Mouse (Mus musculus): ENCODE measurements at regions not wholly inside any gene's neighbourhood (a gene's known extent, or its start where the extent isn't known, plus 50 kb on each side); places are given as distances from the start of the nearest gene placed in this dataset.

DNA sequence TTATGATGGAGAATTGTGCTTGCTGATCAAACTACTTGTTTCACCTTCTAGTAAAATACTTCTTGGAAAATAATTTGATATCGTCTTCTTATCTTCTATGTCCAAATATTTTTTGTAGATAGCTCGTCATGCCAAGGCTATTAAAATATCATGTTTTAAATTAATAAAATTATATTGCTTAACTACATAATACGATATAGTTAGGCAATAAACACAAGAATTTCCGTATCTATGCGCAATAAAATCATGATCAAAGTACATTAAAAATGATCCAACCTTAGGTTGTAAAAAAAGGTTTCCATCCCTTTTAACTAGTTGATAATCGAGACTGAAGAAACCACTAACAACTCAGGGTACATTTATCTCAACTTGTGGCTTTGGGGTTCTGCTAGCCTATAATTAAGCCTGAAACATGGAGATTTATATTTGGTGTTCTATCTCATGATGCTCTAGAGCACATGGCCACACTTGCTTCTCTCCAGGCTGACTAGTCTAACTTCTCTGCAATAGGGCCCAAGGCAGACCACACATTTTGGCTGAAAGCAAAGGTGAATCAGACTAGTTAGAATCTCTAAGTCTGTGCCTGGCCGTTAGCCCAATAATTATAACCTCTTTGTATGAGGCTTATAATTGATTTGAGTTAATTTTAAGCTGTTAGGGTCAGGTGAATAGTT is 314.5 kb downstream of the Plod2 start:
- DNase-seq (ENCODE audit: low spot score in 2 of 2) = no peak

DNA sequence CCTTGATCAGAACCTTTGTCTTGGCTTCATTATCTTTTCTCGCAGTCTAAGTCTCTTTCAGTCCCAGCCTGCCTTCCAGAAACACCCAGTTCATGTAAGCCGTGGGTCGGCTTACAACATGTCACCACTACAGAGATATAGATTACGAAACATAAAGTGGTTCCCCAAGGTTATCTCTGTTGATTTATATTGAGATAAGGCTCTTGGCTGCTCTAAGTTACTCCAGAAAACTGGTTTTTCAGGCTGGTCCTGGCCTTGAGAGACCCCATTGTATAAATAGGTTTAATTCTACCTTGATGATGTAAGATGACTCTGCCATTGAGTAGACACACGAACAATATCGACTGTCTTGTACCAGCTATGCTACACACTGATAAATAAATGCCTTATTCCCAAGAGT is 323.8 kb downstream of the Plod2 start:
- no peak for DNase-seq (ENCODE audit: low spot score in 2 of 2)

- DNase-seq (ENCODE audit: low spot score in 2 of 2) = peak; percentile 61 to 67
These were observed 336.6 kb downstream of the Plod2 start for GRCm38 (mm10) chr9:92878589-92878988.

GRCm38 (mm10) chr9:92879812-92880211 is 337.8 kb downstream of the Plod2 start:
- no peak for DNase-seq (ENCODE audit: low spot score in 2 of 2)

- DNase-seq (ENCODE audit: low spot score in 2 of 2) = no peak
These were observed 340.3 kb downstream of the Plod2 start for GRCm38 (mm10) chr9:92882251-92882832.

DNA sequence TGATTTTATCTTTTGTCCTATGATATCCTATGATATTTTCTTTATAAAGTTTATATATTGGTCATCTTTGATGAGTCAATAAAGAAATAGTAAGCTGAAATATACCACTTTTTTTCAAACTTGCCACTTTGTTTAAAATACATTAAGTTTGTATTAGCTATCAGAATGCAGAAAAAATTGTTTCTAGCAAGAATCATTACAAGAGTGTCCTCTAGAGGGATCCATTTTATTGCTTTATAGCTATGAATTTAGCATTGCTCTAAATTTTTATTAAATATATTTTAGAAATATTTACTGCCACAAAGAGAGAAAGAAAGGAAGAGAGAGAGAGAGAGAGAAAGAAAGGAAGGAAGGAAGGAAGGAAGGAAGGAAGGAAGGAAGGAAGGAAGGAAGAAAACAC is 348.0 kb downstream of the Plod2 start:
- no peak for DNase-seq (ENCODE audit: low spot score in 2 of 2)

DNA sequence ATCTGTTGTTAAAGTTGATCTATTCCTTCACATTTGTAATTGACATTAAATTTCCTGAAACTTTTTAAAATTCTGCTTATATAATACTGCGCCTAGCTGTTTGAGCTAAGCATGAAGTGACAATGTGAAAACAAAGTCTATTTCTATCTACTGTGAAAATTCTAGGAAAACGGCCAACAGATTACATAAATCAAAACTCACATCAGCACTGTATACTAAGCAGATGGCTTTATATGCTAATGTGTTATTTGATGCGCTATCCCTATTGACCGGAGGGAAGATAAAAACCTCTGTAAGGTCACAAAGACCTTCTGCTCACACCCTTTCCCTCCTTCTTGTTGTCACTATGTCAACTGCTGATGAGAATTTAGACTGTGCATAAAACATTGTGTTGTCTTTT is 357.7 kb downstream of the Plod2 start:
- DNase-seq (ENCODE audit: low spot score in 2 of 2) = no peak

- no peak for DNase-seq (ENCODE audit: low spot score in 2 of 2)
These were observed 365.1 kb downstream of the Plod2 start for GRCm38 (mm10) chr9:92907102-92907501.

DNA sequence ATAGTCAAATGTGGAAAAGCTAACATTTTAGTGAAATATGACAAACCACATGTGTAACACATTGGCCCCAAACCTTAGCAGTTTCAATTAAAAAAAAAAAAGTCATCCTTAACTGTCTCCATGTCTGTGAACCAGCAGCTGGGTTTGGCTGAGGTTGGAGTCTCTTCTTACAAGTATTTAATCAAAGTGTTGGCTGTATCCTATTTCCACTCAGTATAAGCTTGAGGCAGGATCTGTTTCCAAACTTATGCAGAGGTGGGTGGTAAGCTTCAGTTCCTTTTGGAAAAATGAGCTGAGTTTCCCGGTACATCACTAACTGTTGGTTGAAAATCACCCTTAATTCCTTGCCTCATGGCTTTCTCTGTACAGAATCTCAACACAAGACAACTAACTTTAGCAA is 377.4 kb downstream of the Plod2 start:
- no peak for DNase-seq (ENCODE audit: low spot score in 2 of 2)

DNA sequence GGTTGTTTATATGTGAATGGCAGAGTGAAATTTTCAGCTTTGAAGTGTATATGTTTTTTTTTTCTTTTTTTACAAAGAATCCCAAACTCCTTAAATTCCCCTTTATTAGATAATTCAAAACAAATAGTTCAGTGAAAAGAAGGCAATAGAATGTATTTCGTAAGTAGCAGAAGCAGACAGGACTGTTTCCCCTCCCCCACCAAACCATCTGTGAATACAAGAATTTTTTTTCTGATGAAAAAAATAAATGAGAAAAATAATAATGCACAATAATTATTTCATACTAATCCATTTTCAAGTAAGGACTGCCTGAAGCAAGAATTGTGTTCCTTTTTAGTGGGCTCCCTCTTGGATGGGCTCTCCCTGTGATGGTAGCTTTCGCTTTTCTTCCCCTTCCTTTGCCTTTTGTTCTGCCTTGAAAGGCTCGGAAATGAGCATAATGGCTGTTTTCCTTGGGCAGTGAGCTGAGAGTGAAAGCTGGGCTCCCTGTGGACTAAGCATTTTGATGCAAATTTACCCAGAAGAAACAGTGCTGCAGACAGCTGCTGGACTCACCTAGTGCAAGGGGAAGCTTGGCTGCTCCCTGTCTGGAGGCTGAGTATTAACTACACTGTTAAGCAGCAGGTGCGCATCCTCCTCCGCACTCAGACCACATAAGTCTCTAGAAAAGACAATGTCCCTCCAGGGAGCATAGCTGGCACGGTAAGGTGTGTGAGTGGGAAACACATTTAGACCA is 388.4 kb downstream of the Plod2 start:
- DNase-seq (ENCODE audit: low spot score in 2 of 2) = peak in 1 of 2 experiments; percentile 11

GRCm38 (mm10) chr9:92937802-92938201 is 395.8 kb downstream of the Plod2 start:
- peak in 1 of 2 experiments; percentile 11 for DNase-seq (ENCODE audit: low spot score in 2 of 2)

DNA sequence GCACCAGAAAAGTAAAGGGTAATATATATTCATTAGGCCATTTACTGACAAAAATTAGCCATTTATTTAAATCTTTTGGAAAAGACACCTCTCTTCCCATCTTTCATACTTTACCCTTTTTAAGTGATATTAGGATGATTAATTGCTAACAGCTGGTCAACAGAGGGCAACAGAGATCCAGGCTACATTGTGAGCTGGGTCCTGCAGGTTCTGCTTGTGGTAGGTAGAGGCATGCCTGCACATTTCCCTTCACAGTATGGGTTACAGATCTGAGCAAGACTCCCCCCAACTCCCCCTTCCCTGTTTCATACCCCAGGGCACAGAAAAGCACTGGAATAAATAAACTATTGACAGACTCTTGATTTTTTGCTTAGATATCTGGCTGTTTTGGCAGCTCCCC is 408.1 kb downstream of the Plod2 start:
- no peak for DNase-seq (ENCODE audit: low spot score in 2 of 2)

DNA sequence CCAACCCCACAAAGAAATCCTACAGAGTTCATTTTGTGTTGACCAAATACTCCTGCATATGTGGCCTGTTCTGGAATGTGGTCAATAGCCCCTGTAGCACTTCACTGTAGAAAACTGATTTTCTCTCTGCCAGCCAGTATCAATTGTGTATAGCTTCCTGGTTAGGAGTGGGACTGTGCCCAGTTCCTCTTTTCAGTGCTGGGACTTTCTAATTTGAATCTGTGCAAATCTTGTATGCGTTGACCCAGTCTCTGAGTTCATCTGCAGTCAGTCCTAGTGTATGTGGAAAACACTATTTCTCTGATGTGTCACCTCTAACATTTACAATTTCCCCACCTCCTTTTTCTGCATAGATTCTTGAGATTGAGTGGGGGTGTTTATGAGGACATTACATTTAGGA is 421.3 kb downstream of the Plod2 start:
- no peak for DNase-seq (ENCODE audit: low spot score in 2 of 2)

DNA sequence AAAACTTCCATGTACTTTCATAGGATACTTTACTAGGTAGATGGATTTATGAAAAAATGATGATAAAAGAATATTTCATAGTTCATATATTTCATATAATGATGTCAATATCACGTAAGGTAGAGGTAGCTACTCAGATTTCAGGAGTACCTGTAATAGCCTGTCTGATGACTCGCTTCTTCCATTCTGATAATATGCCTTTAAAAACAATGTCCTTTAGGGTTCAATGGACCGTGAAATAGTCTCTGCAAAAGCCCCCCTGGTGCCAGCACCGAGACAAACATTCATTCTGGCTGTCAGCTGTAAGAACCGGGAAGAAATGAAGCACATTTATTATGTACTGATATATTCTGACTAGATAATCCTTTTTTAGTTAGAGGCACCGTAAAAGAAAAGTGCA is 449.7 kb downstream of the Plod2 start:
- DNase-seq (ENCODE audit: low spot score in 2 of 2) = no peak

- DNase-seq (ENCODE audit: low spot score in 2 of 2) = no peak
These were observed 454.1 kb downstream of the Plod2 start for GRCm38 (mm10) chr9:92996156-92996555.

- DNase-seq (ENCODE audit: low spot score in 2 of 2) = no peak
These were observed 463.3 kb downstream of the Plod2 start for GRCm38 (mm10) chr9:93005182-93005953.

DNA sequence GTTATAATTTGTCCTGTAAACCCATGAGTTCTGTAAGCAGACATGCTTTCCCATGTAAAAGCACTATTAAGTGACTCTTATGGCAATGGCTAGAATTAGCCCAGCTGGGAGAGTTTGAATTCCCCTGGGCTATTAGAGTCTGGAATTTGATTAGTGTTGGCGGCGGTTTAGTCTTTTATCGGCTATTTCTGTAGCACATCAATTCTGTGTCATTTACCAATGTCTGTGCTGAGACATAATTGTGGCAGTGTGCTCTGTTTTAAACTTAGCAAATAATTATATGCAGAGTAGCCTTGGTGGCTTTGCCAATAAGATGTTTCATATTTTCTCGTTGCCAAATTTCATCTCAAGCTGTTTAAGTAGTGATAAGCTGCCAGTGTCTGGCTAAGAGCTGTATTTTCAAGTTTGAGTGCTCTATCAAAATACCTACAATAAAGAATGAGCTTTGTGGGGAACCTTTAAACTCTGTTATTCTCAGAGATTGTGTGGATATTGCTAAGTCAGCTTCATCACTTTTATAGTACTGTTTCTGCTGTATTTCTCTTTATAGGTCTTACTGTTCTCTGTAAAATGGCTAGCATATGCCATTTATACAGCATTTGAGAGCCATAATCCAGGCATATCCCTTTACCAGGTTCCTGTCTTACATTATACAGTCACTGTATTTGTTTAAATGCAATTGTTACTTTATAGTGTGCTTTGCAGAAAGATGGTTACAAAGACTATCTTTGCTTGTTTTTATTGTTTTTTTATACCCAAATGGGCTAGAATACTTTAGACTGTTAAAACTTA is 466.7 kb downstream of the Plod2 start:
- no peak for DNase-seq (ENCODE audit: low spot score in 2 of 2)

DNA sequence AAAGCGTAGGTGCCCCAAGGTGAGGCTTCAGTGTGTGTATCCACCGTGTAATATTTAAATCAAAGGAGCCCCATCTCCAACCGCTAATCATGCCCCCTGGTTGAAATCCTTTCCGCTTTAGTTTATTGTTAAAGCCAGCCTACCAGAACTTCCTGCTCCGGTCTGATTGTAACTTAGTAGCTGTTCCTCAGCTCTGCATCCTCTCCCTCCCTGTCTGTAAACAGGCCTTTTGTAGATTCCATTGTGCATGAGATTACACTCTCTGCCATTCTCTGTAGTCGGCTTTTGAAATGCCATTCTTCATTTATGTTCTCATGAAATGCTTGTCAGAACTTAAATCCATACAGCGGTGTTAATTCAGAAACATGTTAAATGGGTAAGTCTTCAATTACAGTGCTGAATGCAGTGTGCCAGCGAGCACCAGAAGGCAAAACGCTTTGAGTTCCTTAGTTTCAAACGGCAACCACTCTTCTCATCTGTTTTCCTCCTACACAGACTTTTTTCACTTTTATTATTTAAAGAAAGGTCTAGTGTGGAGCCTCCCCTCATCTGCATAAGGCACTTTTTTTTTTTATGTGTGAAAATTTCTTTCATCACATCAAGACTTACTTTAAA is 502.4 kb downstream of the Plod2 start:
- DNase-seq (ENCODE audit: low spot score in 2 of 2) = peak; percentile 5 to 11

DNA sequence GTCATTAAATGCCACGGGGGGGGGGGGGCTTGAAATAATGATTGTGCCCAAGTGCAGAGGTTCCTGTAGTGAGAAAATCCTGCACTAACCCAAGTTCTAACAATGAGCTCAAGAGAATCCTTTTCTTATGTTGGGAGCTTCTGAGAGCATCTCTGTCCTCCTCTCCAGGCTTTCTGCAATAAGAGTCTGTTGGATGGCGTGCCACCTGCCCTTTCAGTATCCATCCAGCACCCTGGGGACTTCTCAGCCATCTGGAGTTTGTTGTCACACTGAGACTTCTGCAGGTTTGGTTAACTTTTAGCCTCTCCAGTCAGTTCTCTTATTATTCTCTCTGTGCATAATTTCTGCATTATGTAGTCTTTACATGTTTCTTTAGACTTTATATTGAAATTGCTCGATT is 530.1 kb downstream of the Plod2 start:
- DNase-seq (ENCODE audit: low spot score in 2 of 2) = no peak

DNA sequence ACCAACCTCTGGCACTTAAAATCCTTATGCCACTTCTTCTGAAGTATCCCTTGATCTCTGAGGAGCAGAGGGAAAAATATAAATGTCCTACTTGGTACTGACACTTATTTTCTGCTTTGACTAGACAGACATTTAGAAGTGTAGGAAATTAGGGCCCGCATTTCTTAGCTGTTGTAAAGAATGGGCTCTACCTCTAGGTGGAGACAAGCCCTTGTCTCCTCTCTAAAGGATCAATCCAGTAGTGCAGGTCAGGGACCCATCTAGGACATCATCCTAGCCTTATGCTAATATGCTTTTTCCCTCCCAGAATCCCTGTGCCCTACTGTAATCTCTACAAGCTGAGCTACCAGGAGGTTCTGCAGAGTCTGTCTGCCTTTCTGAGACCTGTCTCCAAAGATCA is 541.1 kb downstream of the Plod2 start:
- DNase-seq (ENCODE audit: low spot score in 2 of 2) = no peak

GRCm38 (mm10) chr9:93098008-93098581 is 556.1 kb downstream of the Plod2 start:
- no peak for DNase-seq (ENCODE audit: low spot score in 2 of 2)
